Mouse (Mus musculus) macrophage (primary cell): ENCODE data around the gene Cript. TPM values are rescaled to one million over a fixed set of nuclear protein-coding genes. Genes with fewer than 3 reads are reported as not detected.

ENCODE experiments used
- H3K27ac ChIP-seq: fragments of 350-480 bp; formaldehyde crosslinking; 2 replicates; pipeline ENCODE4 v1.9.0; 2021
- H3K36me3 ChIP-seq: fragments of 350-480 bp; formaldehyde crosslinking; 2 replicates; pipeline ENCODE4 v1.9.0; 2021; ENCODE audit errors: inconsistent target
- H3K4me3 ChIP-seq: fragments of 350-480 bp; formaldehyde crosslinking; 2 replicates; pipeline ENCODE4 v1.9.0; 2021; ENCODE audit errors: inconsistent target
- H3K79me2 ChIP-seq: fragments of 350-480 bp; formaldehyde crosslinking; 2 replicates; pipeline ENCODE4 v1.9.0; 2021; ENCODE audit errors: inconsistent target
- WGBS: methylation state at CpG from one replicate; pipeline ENCODE4 v1.1.7; 2026; ENCODE audit warnings: inconsistent platforms; ENCODE audit not compliant: missing documents; 5-methylcytosine and 5-hydroxymethylcytosine counted together
- polyA plus RNA-seq: library from polyadenylated mRNA; stranded (reverse); fragments of 250-400 nt; gene quantifications from 3 replicates; pipeline ENCODE4 v1.2.4, GENCODE M21; 2018; ENCODE audit warnings: inconsistent platforms

The Cript gene
- polyA plus RNA-seq, 1 experiment from 2014 or later: 57.1 TPM

DNA sequence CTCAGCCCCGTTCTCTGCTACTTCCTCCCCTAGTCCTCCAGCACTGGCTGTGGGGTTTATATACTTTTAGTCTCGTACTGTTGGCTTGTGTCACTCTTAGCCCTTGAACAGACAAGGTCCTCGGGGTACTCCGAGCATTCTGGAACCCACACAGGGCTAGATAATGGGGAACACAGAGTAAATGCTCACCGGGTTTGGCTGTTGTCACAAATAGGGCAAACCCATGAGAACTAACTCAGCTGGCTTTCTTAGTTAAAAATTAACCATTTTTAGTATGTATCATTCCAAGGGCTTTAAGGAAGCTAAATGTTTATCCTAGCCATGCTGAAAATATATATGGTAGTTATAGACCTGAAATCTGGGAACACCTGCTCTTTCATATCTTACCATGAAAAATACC lies 5.7 kb upstream of the Cript start:
- no peaks in the 10 kb centered on the region for H3K79me2 ChIP-seq
- no peak overlapping the region for H3K27ac ChIP-seq
- no peak overlapping the region for H3K4me3 ChIP-seq
- no peaks in the 10 kb centered on the region for H3K36me3 ChIP-seq
- 90% methylated on average over 5 of the region's 5 CpGs for WGBS

DNA sequence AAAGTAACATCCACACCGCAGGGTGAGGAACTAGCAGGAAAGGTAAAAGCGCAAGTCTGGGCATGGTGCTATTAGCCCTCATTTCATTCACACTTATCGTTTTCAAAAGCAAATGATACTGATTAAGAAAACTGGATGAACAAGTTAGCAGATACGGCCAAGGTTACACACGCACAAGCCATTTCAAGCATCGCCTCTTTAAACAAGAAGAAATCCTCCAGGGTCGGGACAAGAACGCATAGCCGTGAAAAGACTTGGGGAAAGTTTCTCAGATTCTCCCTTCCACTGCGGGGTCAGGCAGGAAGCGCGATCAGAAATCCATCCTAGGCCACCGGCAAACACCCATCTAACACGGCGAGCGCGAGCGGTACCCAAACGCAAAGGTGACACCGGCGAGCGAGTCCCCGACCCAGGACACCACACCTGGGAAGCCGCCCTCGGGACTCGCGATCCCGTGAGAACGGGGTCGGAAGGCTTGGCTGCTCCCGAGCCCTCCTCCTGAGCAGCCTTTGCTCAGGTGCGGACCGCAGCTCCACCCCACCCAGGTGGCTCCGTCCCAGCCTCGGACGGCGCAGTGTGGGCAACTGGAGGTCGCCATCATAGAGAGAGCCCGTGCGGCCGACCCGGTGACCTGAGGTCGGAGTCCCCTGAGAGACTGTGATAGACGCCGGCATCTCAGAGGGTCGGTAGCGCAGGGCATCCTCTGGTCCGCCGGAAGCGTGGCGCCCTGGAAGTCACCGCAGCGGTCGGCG lies 683 bp upstream of the Cript start:
- 3% methylated on average over 54 of the region's 55 CpGs for WGBS
- no peak overlapping the region for H3K27ac ChIP-seq

DNA sequence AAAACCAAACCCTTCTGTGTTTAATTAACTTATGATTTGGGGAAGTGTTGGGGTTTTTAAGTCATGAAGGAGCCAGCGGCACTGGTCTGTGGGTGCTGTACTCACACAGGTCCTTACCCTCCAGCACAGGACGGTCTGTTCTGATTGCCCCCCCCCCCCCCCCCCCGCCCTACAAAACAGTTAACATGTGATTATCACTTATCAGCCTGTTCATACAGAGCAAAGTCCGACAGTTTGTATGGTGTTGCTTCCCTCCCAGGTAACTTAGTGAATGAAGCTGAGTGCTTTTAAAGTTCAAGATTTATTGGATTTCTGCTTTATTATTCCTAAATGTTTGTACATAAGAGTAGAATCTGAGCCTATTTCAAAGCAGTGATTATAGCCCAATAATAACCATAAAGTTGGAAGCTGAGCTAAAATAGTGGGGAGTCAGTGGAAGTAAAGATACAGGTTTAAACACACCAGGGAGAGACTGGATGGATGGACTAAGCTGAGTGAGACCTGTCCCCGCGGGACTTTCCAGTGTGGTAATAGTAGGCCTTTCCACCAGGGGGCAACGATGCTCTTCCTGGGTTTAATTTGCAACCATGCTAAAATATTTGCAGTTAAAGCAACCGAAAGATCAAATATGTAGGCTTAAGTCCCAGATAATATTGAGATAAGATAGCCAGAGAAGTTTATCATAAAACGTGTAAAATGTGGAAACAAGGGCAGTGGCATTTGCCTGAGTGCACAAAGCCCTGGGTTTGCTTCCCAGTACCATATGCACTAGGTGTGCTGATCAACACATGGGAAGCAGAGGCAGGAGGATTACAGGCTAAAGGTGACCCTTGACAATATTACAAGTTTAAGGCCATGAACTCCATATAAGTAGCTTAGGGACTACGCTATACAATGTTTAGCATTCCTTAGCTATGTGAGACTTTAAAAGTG lies 11.1 kb downstream of the Cript start:
- Histone ChIP-seq H3K36me3 (peaks cover 32% of the 10 kb centered on the region; the same call in 1 of the 2 replicates), H3K27ac (no peak overlapping the region), H3K79me2 (no peaks in the 10 kb centered on the region), H3K4me3 (no peak overlapping the region)
- WGBS: 43% methylated on average over 8 of the region's 10 CpGs

More for the DNA sequence above, 683 bp upstream of the Cript start:
- H3K36me3 ChIP-seq: peaks cover 13% of the 10 kb centered on the region
- peaks cover 31% of the 10 kb centered on the region for H3K79me2 ChIP-seq
- peak overlapping the region; percentile 99 for H3K4me3 ChIP-seq

DNA sequence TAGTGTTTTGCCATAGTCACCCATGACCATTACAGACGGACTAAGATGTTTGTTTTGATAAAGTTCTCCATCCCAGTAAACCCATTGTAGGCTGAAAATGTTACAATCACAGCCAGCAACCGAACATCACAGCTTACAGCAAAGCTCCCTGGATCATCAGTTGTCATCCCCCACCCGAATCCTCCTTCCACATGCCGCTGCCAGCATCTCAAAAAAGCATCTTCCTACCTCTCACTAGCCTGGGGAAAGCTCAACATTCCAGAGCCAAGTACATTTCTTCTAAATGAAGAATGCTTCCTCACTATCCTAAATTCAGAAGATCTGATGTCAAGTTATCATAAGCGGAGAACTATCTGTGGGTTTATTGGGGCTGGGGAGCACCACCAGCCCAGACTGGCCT lies 13.1 kb downstream of the Cript start:
- Histone ChIP-seq H3K4me3 (no peak overlapping the region), H3K36me3 (peaks cover 18% of the 10 kb centered on the region; the same call in 1 of the 2 replicates), H3K79me2 (no peaks in the 10 kb centered on the region), H3K27ac (no peak overlapping the region)
- whole genome bisulfite sequencing: 95% methylated on average over 5 of the region's 5 CpGs

DNA sequence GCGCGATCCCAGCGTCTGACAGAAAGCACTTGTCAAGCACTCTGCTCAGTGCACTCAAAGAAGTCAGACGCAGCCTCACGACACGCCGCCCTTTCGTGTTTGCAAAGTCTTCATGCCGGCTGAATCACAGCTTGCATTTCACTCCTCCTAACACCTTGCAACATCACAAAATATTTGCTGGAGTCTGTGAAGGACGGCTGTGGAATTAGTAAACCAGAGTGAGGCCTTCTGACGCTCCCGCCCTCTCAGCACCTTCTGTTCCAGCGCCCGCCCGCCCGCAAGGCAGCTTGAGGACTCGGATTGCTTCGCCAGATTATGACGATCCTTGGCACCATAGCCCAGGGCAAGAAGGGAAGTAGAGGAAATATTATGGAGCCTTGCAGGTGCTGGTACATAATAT lies 16.4 kb downstream of the Cript start:
- Histone ChIP-seq H3K27ac (no peak overlapping the region), H3K4me3 (no peak overlapping the region), H3K36me3 (peaks cover 11% of the 10 kb centered on the region; the same call in 1 of the 2 replicates), H3K79me2 (no peaks in the 10 kb centered on the region)
- 92% methylated on average over 19 of the region's 19 CpGs for WGBS

DNA sequence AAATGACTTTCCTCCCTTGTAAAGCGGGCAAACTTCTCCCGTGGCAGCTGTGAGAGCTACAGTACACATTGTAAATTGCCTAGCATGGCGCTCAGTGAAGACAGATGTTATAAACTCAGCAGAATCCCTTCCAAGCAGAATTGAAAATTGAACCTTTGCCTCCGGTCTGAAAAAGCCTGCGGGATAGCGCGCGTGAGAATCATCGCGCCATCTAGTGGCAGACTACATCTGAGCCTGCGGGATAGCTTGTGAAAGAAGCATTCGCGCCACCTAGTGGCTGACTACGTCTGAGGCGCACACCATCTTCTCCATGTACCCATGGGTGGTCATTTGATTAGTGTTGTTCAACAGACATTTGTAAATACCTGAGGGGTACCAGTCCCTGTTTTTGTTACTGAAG lies 19.0 kb downstream of the Cript start:
- 4% methylated on average over 9 of the region's 15 CpGs for WGBS
- Histone ChIP-seq H3K27ac (no peak overlapping the region), H3K36me3 (no peaks in the 10 kb centered on the region), H3K79me2 (no peaks in the 10 kb centered on the region), H3K4me3 (no peak overlapping the region)

DNA sequence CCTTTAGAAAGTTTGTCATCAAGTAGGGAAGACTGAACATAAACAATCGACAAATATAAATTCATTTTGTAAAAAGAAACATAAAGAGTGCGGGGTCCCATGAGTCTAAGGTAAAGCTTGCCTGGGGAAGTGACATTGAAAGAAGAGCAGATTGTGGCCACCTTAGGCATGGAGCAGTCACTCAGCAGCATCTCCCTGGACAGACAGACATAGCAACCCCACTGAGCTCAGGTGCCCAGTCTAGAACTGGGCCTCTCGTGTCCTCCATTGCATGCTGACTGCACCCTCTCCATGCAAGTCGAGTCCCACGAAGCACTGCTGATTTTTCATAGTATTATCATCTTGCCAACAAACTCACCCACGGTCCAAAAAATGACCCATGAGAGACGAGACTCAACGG lies 19.4 kb downstream of the Cript start:
- no peak overlapping the region for H3K4me3 ChIP-seq
- no peaks in the 10 kb centered on the region for H3K36me3 ChIP-seq
- 81% methylated on average over 8 of the region's 8 CpGs for WGBS
- H3K27ac ChIP-seq: no peak overlapping the region
- no peaks in the 10 kb centered on the region for H3K79me2 ChIP-seq

DNA sequence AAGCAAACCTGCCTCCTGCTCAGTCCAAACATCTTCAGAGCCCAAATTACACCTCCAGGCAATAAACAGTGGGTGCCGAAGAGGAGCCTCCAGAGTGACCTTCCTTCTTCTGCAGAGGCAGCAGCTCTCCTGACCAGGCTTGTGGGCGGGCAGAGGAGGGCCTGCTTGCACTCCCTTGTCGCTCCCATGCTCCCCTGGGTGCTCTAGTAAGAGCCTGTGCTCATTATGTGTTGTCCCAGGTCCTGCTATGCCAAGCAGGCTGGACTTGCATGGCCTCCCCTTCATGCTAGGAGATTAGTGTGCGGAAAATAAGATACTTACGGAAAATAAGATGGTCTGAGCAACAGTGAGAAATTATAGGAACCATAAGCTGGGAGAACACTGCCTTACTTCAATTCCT lies 24.3 kb downstream of the Cript start:
- H3K4me3 ChIP-seq: no peak overlapping the region
- no peak overlapping the region for H3K27ac ChIP-seq
- WGBS: 90% methylated on average over 5 of the region's 5 CpGs

DNA sequence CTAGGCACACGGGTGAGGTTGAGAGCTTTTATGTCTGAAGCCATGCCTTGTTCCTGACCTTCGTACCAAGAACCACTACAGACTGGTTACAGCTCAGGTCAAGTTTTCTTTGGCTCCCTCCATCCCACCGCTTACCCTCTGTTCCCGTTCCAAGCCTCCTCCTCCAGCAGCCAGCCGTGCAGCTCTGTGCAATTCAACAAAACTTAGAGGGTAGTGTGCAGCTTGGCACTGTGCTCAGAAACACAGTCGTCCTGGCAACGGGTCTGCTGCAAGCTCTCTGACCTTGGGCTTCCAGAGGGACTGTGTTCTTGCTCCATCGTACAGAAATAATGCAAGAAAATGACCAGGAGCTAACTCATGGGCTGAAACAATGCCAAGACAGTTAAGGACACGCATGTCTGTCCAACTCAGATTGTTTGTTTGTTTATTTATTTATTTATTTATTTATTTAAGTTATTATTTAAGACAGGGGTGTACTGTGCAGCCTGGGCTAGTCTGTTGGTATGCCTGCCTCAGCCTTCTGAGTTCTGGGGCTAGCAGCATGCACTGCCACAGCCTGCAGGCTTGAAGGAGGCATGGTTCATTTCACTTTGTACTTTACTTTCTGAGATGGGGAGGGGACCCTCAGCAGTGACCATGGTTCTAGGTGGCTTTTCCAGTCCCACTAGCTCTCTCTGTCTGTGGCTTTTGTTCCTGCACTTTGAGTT lies 25.3 kb downstream of the Cript start:
- Histone ChIP-seq H3K79me2 (no peaks in the 10 kb centered on the region), H3K27ac (no peak overlapping the region), H3K36me3 (no peaks in the 10 kb centered on the region), H3K4me3 (no peak overlapping the region)
- WGBS: 92% methylated on average over 9 of the region's 9 CpGs

More for the DNA sequence above, 24.3 kb downstream of the Cript start:
- Histone ChIP-seq H3K79me2 (no peaks in the 10 kb centered on the region), H3K36me3 (no peaks in the 10 kb centered on the region)

DNA sequence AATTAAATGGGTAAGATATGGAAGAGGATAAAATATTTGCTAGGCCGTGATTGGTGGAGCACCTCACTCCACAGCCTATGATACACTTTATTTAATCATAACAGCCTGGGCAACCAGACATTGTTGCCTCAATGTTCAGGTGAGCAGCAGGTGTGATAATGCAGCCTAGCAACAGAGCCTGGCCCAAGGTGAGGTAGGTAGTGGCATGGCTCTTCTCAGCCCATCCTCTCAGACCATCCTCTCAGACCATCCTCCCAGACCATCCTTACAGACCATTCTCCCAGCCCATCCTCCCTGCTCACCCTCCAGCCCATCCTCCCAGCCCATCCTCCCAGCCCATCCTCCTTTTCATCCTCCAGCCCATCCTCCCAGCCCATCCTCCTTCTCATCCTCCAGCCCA lies 26.3 kb downstream of the Cript start:
- Histone ChIP-seq H3K4me3 (no peak overlapping the region), H3K27ac (no peak overlapping the region), H3K79me2 (no peaks in the 10 kb centered on the region), H3K36me3 (no peaks in the 10 kb centered on the region)
- WGBS: 100% methylated on average over 1 of the region's 1 CpGs

DNA sequence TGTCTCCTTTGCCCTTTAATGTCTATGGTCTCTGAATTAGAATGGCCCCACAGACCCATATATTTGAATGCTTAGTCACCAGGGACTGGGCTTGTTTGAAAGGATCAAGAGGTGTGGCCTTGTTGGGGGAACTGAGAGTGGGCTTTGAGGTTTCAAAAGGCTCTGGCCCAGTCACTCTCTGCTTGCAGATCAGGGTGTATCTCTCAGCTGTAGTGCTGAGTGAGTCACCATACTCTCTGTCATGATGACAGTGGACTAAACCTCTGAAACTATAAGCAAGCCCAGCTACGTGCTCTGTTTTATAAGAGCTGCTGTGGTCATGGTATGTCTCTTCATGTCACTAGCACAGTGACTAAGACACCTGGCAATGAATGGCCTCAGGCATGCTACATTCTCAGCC lies 27.1 kb downstream of the Cript start:
- Histone ChIP-seq H3K27ac (no peak overlapping the region), H3K79me2 (no peaks in the 10 kb centered on the region), H3K4me3 (no peak overlapping the region), H3K36me3 (no peaks in the 10 kb centered on the region)
- 42% methylated on average over 1 of the region's 1 CpGs for WGBS

DNA sequence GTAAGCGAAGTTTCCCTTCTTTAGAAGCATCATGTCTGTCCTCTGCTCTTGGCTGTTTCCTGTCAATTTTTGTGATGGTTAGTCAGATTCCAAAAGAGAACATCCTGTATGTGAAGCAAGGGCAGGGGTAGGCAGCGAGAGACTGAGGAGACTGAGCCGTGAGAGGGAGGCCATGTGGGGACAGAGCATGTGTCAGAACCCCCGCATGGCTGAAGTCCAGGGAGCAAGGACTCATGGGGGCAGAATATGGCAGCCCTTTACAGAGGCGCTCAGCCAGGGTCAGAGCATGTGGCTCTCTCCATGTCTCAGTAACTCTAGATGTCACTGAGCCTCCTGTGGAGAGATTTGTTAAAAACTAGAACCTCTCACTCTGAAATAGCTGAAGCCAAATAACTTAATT lies 28.6 kb downstream of the Cript start:
- no peaks in the 10 kb centered on the region for H3K79me2 ChIP-seq
- H3K36me3 ChIP-seq: no peaks in the 10 kb centered on the region
- H3K27ac ChIP-seq: no peak overlapping the region
- H3K4me3 ChIP-seq: no peak overlapping the region
- 95% methylated on average over 5 of the region's 5 CpGs for WGBS

DNA sequence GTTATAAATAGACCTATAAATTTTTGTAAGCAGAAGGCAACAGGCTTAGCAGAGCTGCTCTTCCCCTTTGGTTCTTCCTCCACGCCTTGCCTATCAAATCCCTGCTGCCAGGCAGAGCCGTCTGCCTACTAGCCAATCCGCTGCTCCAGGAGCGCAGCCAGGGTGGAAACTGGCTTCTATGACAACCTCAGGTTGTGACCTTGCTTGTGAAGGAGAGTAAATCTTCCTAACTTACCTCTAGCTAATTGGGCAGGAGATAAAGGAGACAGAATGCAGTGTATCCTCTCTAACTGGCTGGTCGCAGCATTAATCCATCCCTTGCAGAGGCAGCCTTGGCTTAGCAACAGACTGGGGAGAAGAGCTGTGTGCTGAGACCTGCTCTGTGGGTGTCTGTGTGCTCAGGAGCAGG lies 29.7 kb downstream of the Cript start:
- WGBS: 35% methylated on average over 5 of the region's 5 CpGs
- H3K27ac ChIP-seq: peak overlapping the region; percentile 32
- H3K79me2 ChIP-seq: no peaks in the 10 kb centered on the region
- no peaks in the 10 kb centered on the region for H3K36me3 ChIP-seq
- H3K4me3 ChIP-seq: no peak overlapping the region

DNA sequence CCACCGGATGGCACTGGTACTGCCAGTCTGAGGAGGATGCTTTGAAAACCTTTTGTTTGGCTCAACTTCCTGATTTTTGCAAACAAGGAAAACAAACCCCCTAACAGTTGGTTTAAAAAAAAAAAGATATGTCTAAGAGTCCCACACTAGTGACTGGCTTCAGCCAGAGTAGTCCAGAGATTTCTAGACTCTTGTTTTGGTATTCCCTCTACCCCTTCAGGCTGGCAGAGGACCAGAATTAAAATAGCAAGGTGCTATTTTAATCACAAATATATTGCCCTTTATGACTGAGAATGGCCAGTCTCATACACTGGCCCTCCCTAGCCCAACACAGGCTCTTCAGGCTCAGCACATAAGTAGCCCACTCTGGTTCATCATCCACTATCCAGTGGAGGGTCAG lies 30.3 kb downstream of the Cript start:
- Histone ChIP-seq H3K27ac (no peak overlapping the region), H3K4me3 (no peak overlapping the region)

More for the DNA sequence above, 30.3 kb downstream of the Cript start:
- WGBS: 7% methylated on average over 1 of the region's 1 CpGs
- H3K36me3 ChIP-seq: no peaks in the 10 kb centered on the region
- H3K79me2 ChIP-seq: no peaks in the 10 kb centered on the region
